Mouse (Mus musculus) spleen, embryonic (tissue): ENCODE data around the gene Ccdc73.
"Not testable (repeated sequence)": the region's sequence is repeated elsewhere in the genome, so short reads cannot be mapped to it uniquely, and the experiment has no call there.

ENCODE experiments used
- CTCF ChIA-PET: fragments of 350-600 bp; sonication (Branson Sonifier 250); formaldehyde crosslinking; loops from one replicate; lab custom pipeline; 2022; lab: Charles Lee

Gene Ccdc73

GRCm38 (mm10) chr2:105025610-105026009 is 158.0 kb downstream of the Ccdc73 start:
- CTCF ChIA-PET, result not testable (repeated sequence)

DNA sequence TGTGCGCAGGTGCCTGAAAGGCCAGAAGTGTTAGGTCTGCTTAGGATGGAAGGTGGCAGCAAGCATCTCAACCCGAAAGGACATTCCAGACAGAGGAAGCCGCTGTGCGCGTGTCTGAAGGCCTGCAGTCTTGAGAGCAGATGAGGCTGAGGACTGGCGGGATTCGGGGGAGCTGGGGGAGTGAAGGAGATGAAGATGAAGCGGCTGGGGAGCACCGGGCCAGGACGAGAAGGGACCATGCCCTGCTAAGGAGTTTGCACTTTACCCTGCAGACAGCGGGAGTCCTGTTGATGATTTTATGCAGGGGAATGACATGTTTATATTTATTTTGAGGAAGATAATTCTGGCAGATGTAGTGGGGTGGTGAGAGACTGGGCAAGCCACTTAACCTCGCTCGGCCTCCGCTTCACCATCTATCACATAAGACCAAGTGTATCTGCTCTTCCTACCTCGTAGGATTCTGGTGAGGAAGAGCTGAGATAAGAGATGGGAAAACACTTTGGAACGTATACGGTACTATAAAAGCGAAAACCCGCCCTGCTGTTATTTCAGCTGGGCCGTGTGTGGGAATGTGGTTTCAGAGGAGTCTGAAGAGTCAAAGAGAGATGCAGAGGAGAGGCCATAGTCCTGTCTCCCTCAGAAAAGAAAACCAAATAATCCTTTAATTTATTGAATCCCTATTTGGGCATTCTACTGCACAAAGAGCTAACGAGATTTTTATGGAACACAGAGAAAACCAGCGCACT is 159.5 kb downstream of the Ccdc73 start:
- CTCF ChIA-PET, result no interaction called here

DNA sequence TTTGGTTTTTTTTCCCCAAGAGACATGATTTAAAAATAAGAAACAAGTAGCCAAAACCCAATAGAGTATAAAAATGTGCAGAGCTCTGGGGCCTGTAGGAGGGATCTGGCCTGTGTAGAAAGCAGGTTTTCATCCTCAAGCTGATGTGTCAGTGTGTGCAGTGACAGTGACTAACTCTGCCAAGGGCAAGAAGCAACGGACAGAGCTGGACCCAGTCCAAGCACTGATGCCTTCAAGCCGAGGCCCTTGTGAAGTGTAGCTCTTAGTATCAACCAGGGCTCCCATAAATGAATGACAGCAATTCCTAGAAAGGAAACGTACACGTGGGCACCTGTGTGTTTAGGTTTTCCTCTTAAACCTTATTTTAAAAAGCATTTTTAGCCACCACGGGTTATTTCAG is 161.2 kb downstream of the Ccdc73 start:
- CTCF ChIA-PET, result no interaction called here

DNA sequence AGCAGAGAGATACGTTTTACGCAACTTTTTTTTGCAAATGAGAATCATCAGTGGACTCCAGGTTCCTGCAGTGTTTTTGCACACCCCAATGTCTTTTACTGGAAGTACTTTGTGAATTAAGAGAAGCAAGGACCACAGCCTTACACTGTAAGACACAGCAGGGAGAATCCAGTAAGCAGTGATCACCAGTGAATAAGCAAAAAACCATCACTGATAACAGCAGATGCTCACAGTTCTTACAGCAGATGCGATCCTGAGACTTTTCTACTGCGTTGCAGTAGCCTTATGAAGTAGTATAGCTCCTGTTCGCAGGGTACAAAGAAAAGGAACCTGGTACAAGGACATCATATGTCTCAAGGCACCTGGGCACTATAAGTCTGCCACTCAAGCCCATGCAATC is 162.9 kb downstream of the Ccdc73 start:
- CTCF ChIA-PET, result no interaction called here

DNA sequence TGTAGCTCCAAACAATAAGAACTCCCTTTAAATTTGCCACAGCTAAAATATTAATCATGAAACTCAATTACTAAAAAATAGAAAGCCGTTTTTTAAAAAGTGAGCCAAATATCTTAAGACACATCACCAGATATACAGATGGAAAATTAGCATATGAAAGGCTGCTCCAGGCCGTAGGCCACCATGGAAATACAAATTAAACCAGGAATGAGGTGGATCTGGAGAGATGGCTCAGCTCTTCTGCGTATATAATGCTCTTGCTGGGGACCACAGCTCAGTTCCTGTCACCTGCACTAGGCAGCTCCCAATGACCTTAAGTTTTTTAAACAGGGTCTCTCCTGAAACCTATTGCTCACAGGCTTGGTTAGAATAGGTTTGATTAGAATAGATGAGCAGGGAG is 166.5 kb downstream of the Ccdc73 start:
- CTCF ChIA-PET, result no interaction called here

DNA sequence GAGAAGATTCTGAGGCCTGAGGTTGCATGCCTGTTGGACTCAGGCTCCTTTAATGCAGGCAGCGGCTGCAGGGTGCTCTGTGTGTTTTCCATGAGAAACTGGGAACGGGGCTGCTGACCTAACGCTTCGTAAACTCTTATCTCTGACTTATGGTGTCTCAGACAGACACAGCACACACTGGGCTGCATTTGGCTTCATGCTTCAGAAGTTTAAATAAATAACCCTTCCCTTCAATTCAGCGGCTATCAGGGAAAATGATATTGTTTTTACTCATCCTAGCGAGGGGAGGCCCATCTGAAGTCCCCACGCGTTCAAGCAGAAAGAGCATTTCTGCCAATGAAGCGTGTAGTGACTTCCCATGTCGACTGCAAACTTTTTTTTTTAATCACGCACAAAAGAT is 168.4 kb downstream of the Ccdc73 start:
- CTCF ChIA-PET, result no interaction called here

GRCm38 (mm10) chr2:105036401-105037070 is 168.9 kb downstream of the Ccdc73 start:
- CTCF ChIA-PET, result no interaction called here

- CTCF ChIA-PET, result no interaction called here
Observed at GRCm38 (mm10) chr2:105037956-105038569, 170.5 kb downstream of the Ccdc73 start.

DNA sequence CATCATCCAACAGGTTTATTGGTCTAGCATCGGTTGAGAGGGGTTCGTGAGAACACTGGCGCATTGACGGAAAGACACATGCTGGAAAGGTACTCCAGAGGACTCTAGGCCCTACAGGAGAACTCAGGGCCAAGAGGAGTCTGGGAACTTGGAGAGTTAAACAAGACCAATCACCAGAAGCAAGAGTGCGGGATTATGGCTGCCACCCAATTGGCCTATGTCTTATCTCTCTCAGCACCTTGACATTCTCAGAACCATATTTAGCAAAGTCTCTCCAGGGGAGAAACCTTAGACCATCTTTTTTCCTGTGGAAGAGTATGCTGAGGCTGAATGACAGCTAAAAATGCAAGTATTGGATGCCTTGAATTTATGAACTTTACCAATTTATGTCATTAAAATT is 171.3 kb downstream of the Ccdc73 start:
- CTCF ChIA-PET, result no interaction called here

GRCm38 (mm10) chr2:105040859-105041258 is 173.3 kb downstream of the Ccdc73 start:
- CTCF ChIA-PET, result no interaction called here

DNA sequence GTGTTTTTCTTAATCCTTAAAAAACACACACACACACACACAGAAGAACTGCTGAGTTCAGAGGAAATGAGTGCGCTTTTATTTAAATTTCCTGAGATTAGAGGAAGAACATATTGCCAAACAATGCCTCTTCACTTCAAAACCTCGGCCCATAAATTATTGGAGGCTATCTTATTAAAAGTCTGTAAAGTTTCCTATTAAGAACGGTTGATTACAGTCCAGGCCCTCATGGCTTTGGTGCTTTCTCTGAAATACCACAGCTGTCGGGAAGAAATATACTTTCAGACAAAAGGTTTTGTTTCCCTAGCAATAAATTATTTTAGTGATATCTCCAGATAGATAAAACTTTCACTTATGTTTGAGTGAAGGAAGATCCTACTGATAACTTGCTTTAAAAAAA is 175.5 kb downstream of the Ccdc73 start:
- CTCF ChIA-PET, result no interaction called here

DNA sequence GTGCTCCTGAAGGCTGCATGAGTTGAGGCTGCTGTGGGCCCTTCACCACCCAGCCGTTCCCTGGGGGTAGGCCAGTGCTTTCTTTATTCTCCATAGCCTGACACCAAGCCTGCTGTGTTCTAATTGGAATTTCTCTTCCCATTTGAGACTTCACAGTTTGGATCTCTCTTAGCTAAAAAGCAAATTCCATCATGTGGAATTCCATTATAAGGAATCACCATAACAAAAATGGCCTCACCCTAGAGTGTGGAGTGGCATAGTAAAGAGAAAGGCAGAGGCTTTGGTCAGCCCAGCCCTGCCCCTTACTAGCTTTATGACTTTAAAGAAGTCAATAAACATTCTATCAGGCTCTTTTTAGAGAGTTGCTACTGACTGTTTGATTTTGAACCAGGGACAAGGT is 180.7 kb downstream of the Ccdc73 start:
- CTCF ChIA-PET, result no interaction called here

- CTCF ChIA-PET, result no interaction called here
Observed at GRCm38 (mm10) chr2:105055529-105055928, 187.9 kb downstream of the Ccdc73 start.

- CTCF ChIA-PET, result no interaction called here
Observed at GRCm38 (mm10) chr2:105058577-105059116, 191.0 kb downstream of the Ccdc73 start.

- CTCF ChIA-PET, result no interaction called here
Observed at GRCm38 (mm10) chr2:105062741-105063372, 195.3 kb downstream of the Ccdc73 start.
